Mouse (Mus musculus) neural tube, embryonic 13.5 days (tissue): ENCODE data around the gene Lrmda. TPM values are rescaled to one million over a fixed set of nuclear protein-coding genes. Genes with fewer than 3 reads are reported as not detected.

Source experiments
- ATAC-seq: fragments of 200-750 bp; cut with Nextera tagmentation; 2 replicates; pipeline ENCODE4 v1.8.0; 2017; ENCODE audit warnings: low read depth, mild to moderate bottlenecking, moderate TSS enrichment, moderate library complexity
- H3K27ac ChIP-seq: fragments of 300-500 bp; sonication (generic); replicated peaks from 2 replicates; pipeline ENCODE4 v1.5.1; 2015; ENCODE audit warnings: moderate library complexity, mild to moderate bottlenecking, inconsistent platforms
- H3K27me3 ChIP-seq: fragments of 300-500 bp; sonication (generic); 2 replicates; pipeline ENCODE4 v1.6.1; 2015; ENCODE audit warnings: mild to moderate bottlenecking, inconsistent platforms
- H3K36me3 ChIP-seq: fragments of 300-500 bp; sonication (generic); 2 replicates; pipeline ENCODE4 v1.6.1; 2015; ENCODE audit warnings: mild to moderate bottlenecking, inconsistent platforms
- H3K4me1 ChIP-seq: fragments of 300-500 bp; sonication (generic); replicated peaks from 2 replicates; pipeline ENCODE4 v1.6.1; 2015; ENCODE audit warnings: inconsistent platforms
- H3K4me2 ChIP-seq: fragments of 300-500 bp; sonication (generic); 2 replicates; pipeline ENCODE4 v1.6.1; 2015; ENCODE audit warnings: inconsistent platforms, mild to moderate bottlenecking, moderate library complexity
- H3K4me3 ChIP-seq: fragments of 300-500 bp; sonication (generic); 2 replicates; pipeline ENCODE4 v1.5.1; 2015; ENCODE audit warnings: mild to moderate bottlenecking, inconsistent platforms
- H3K9ac ChIP-seq: fragments of 300-500 bp; sonication (generic); 2 replicates; pipeline ENCODE4 v1.6.1; 2015; ENCODE audit warnings: moderate library complexity, mild to moderate bottlenecking, inconsistent platforms
- H3K9me3 ChIP-seq: fragments of 300-500 bp; sonication (generic); 2 replicates; pipeline ENCODE4 v1.6.1; 2016; ENCODE audit warnings: inconsistent platforms
- WGBS: fragments of 180-500 bp; shearing (Covaris S2); methylation state at CpG from one replicate; pipeline ENCODE4 v1.1.7; 2015; 5-methylcytosine and 5-hydroxymethylcytosine counted together
- polyA plus RNA-seq: library from polyadenylated mRNA; unstranded; fragments of >200 nt; fragmentation: Nextera tagmentation; extraction: Ambion mirVana; gene quantifications from 2 replicates; pipeline ENCODE4 v1.2.1, GENCODE M21; 2015

Lrmda gene
- polyA plus RNA-seq, 1 experiment from 2014 or later: not detected

DNA sequence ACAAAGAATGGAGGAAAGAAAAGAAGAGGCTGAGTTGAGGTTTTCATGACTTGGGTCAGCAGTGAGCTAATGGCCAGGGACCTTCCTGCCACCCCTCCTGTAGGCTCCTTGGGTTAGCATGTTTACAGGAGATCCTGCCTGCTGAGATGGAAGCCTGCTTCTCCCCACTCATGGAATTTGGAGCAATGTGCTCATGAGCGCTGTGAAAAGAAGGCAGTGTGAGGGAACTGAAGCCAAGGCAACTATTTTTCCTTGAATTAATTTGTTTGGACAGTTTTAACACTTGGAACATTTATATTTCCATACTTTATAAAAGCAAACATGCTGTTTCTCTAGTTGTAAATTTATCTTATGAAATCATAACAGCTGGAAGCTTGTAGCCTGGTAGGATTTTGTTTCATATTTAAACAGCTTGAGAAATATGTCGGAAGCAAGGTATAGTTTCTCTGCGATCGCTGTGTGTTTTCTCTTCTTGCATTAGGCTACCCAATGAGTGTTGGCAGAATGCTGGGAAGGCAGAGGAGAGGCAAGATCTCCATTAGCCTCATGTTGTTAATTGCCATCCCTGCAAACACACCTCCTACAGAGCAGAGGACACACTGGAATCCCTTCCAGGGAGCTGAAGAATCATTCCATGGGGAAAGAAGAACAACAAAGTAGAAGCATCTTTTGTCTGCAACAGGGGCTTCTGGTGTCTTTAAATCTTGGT, 911.8 kb downstream of the Lrmda start:
- ATAC-seq: no peak
- no peak overlapping the region; the same call in 1 of the 2 replicates for H3K27ac ChIP-seq
- 75% methylated on average over 4 of the region's 4 CpGs for WGBS

DNA sequence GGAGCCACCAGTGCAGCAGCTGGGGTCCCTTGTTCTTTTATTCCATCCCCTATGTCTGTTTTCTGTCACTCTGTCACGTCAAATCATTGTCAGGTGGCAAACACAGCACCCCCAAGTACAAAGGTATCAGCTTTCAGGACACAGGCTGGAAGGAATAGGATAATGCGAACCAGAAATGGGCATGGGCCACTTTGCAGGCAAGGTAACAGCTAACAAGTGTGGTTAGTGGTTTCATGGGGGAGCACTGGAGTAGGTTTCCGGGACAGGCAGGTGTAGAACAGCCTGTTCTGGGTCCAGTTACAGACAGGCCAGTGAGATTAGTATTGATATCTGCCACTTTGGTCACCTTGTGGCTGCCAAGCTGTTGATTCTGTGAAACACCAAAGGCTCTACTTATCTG, 917.2 kb downstream of the Lrmda start:
- Histone ChIP-seq H3K27ac (no peak overlapping the region), H3K4me2 (no peak overlapping the region), H3K27me3 (no peaks in the 10 kb centered on the region), H3K4me1 (no peaks in the 10 kb centered on the region), H3K9me3 (no peaks in the 10 kb centered on the region), H3K4me3 (no peak overlapping the region), H3K9ac (no peak overlapping the region), H3K36me3 (no peaks in the 10 kb centered on the region)
- WGBS: 90% methylated on average over 3 of the region's 3 CpGs
- no peak for ATAC-seq

More for the DNA sequence above, 911.8 kb downstream of the Lrmda start:
- Histone ChIP-seq H3K9ac (no peak overlapping the region), H3K4me2 (no peak overlapping the region), H3K9me3 (no peaks in the 10 kb centered on the region), H3K4me3 (no peak overlapping the region), H3K27me3 (no peaks in the 10 kb centered on the region), H3K4me1 (peaks cover 7% of the 10 kb centered on the region; the same call in 1 of the 2 replicates), H3K36me3 (no peaks in the 10 kb centered on the region)

DNA sequence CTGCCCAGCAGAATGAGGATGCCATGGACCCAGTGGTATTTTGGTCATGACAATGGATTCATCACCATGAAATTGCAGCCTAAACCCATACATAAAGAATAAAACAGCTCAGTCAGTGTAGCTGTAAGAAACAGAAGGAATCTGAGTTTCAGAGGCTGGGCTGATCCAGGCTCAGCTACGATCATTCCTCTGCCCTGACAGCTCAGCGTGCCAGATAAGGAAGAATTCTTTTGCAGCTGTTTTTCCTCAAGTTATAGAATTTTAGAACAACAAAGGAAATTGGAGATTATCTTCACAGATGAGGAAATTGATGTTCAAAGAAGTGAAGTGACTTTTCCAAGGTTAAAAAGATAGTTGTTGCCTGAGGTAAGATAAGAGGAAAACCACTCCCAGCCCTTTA, 921.1 kb downstream of the Lrmda start:
- no peaks in the 10 kb centered on the region for H3K27me3 ChIP-seq
- H3K27ac ChIP-seq: no peak overlapping the region
- no peaks in the 10 kb centered on the region for H3K36me3 ChIP-seq
- no peaks in the 10 kb centered on the region for H3K9me3 ChIP-seq
- no peak overlapping the region for H3K4me2 ChIP-seq
- H3K9ac ChIP-seq: no peak overlapping the region
- H3K4me1 ChIP-seq: no peaks in the 10 kb centered on the region
- 58% methylated on average over 2 of the region's 2 CpGs for WGBS
- no peak for ATAC-seq
- H3K4me3 ChIP-seq: no peak overlapping the region

DNA sequence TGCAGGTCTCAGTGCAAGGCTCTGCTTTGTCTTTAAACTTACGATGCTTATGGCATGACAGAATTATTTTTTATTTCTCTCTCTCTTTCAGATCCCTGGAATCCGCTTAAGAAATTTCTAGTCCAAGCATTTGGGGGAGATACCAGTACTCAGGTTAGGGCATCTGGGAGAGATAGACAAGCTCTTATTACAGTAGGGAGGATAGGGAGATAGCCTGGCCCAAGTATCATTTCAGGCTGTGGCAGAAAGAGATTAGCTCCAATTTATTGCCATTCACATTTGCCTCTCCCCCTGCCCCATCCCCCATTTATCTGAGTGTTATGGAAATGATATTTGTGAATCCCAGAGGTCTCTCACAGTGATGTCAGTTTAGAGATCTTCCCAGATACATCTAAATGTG, 923.1 kb downstream of the Lrmda start:
- no peaks in the 10 kb centered on the region; the same call in 1 of the 2 replicates for H3K27me3 ChIP-seq
- H3K9ac ChIP-seq: no peak overlapping the region
- no peak overlapping the region for H3K4me3 ChIP-seq

DNA sequence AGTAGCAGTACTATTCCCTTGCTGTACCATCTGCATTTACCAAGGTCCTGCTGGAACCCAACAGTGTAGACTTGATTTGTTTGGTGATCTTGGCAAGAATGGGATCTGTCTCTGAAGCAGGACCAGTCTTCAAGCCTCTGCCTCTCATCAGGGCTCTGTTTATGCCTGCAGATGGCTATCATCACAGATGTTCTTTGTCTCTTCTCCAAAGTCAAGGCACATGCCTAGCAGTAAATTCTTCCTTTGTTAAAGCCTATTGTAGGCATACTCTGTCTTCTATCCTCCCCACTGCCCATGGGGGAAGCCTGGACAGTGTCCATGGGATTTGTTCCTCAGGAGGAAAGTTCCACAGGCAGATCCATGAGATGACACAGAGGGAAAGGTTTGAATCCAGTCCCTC, 930.0 kb downstream of the Lrmda start:
- no peak for ATAC-seq
- no peak overlapping the region for H3K27ac ChIP-seq
- no peaks in the 10 kb centered on the region for H3K4me1 ChIP-seq
- no peak overlapping the region for H3K4me3 ChIP-seq
- no peak overlapping the region for H3K9ac ChIP-seq
- no peaks in the 10 kb centered on the region; the same call in 1 of the 2 replicates for H3K27me3 ChIP-seq
- H3K36me3 ChIP-seq: no peaks in the 10 kb centered on the region
- H3K9me3 ChIP-seq: no peaks in the 10 kb centered on the region
- no peak overlapping the region for H3K4me2 ChIP-seq

More for the DNA sequence above, 923.1 kb downstream of the Lrmda start:
- 50% methylated on average over 2 of the region's 2 CpGs for WGBS
- H3K27ac ChIP-seq: no peak overlapping the region
- H3K4me1 ChIP-seq: no peaks in the 10 kb centered on the region
- ATAC-seq: no peak
- no peaks in the 10 kb centered on the region for H3K36me3 ChIP-seq
- no peaks in the 10 kb centered on the region for H3K9me3 ChIP-seq
- H3K4me2 ChIP-seq: no peak overlapping the region

DNA sequence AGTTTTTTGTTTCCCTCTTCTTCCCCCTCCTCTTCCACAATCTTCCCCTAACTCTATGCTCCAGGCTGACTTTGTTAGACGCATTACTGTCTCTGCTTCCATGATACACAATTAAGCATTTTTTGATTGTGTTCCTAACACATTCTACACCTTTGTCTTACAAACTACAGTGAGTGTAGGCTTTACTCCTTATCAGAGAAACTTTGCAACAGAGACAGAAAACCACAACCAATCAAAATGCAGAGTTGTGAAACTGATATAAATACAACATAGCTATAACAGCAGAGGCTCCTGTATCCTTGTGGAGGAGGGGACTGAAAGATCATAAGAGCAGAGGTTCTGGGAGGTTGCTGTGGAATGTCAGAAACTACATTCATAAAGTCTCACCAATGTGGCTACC, 933.5 kb downstream of the Lrmda start:
- H3K36me3 ChIP-seq: no peaks in the 10 kb centered on the region
- H3K27ac ChIP-seq: no peak overlapping the region
- no peak overlapping the region for H3K4me3 ChIP-seq
- WGBS: 79% methylated on average over 1 of the region's 1 CpGs
- no peak for ATAC-seq
- no peak overlapping the region for H3K4me2 ChIP-seq
- no peaks in the 10 kb centered on the region for H3K27me3 ChIP-seq
- no peak overlapping the region for H3K9ac ChIP-seq
- H3K9me3 ChIP-seq: no peaks in the 10 kb centered on the region
- H3K4me1 ChIP-seq: no peaks in the 10 kb centered on the region

DNA sequence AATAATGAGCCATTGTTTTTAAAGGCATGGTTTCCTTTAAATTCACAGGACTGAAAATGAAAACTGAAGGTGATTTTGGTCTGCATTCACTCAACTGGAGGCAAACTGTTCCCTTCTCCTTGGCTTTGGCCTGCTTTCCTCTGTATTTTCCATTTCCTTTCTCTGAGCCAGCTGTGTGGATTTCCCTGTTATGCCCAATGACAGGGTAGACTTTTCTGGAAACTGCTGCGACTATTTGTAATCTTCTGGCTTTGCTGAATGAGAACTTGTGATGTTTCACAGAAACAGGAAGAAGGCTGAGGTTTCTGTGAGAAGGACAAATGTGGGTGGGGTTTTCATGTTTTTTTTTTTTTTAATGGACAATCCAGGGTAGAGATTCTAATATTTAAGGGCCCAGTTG, 940.7 kb downstream of the Lrmda start:
- Histone ChIP-seq H3K4me2 (no peak overlapping the region), H3K9ac (no peak overlapping the region), H3K27ac (no peak overlapping the region), H3K4me3 (no peak overlapping the region), H3K4me1 (peaks cover 6% of the 10 kb centered on the region; the same call in 1 of the 2 replicates), H3K9me3 (no peaks in the 10 kb centered on the region), H3K27me3 (no peaks in the 10 kb centered on the region), H3K36me3 (no peaks in the 10 kb centered on the region)
- 93% methylated on average over 1 of the region's 1 CpGs for WGBS
- ATAC-seq: no peak

DNA sequence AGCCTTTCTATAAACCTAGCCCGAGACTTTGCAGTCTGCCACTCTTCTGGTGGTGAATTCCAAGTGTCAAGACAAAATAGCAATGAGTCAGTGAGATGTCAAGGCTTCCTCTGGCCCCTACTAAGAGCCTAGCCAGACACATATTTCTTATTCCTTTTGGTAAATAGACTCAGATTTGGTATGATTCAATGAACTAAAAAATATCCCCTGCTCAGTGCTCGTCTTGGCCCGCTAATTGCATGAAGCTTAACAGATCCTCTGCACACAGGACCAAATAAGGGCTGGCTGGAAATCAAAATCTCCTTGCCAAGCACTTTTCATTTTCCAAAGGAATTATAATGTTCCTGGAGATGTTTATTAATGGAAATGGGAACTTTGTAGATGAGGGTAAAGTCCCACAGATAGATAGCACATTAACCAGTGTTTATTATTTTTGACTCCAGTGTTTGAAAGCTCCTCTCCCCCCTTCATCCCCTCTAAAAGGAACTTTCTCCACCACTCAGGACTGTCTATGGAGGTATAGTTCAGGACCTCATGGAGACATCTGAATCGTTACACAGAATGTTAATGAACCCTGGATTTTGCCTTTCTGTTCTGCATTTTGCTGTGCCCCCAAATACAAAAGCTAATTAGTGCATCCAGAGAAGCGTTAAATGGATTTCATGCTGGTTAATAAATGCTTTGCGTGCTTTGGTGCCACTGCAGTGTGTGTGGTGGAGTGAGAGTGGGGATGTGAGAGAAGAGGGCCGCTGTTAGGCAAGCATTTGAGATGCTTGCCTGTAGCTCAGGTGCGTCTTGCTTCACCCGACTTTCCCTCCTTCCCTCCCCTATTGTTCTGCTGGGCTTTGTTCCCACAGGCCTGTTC, 945.5 kb downstream of the Lrmda start:
- H3K4me1 ChIP-seq: peaks cover 9% of the 10 kb centered on the region; the same call in 1 of the 2 replicates
- no peaks in the 10 kb centered on the region for H3K27me3 ChIP-seq
- ATAC-seq: no peak
- 53% methylated on average over 9 of the region's 9 CpGs for whole genome bisulfite sequencing
- no peak overlapping the region for H3K4me2 ChIP-seq
- H3K36me3 ChIP-seq: no peaks in the 10 kb centered on the region
- H3K4me3 ChIP-seq: no peak overlapping the region
- H3K27ac ChIP-seq: no peak overlapping the region
- no peak overlapping the region for H3K9ac ChIP-seq
- H3K9me3 ChIP-seq: no peaks in the 10 kb centered on the region

DNA sequence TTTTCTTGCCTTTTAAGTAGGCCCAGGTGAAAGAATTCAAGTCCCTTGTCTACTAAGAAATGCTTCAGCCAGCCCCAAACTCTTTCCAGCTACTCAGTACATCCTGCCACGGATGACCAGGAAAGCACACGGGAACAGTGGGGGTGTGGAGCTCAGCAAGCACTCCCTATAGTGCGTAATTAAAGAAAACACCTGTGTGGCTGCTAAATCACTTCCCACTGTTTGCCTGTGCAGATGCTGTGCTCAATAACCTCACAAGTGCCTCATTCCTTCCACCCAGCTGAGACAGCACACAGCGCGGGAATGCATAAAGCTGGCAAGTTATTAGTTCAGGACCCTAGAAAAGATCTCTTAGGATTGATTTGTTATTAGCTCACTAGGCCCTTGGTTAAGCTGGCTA, 949.2 kb downstream of the Lrmda start:
- ATAC-seq: no peak; the same call in 1 of the 2 replicates
- 50% methylated on average over 5 of the region's 5 CpGs for WGBS
- Histone ChIP-seq H3K36me3 (no peaks in the 10 kb centered on the region), H3K9ac (no peak overlapping the region), H3K4me1 (peaks cover 9% of the 10 kb centered on the region; the same call in 1 of the 2 replicates), H3K4me2 (no peak overlapping the region), H3K4me3 (no peak overlapping the region), H3K27ac (no peak overlapping the region), H3K27me3 (no peaks in the 10 kb centered on the region), H3K9me3 (no peaks in the 10 kb centered on the region)

DNA sequence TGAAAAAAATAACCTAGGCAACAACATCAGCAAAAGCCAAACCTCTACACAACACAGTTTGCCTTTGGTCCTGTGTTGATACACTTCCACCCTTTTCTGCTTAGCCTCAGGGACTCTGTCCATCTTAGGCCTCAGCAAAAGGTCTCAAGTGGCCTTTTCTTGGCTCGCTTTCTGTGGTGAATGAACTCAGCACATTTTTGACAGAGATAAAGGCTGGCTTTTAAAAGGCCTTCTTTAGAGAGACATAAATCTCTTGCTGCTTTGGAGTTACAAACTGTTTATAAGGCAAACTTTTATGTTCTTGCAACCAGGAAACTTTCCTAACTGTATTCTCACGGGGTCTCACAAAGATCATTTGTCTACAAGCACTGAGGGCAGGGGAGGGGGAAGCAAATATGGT, 967.2 kb downstream of the Lrmda start:
- H3K9me3 ChIP-seq: no peaks in the 10 kb centered on the region
- H3K4me2 ChIP-seq: no peak overlapping the region
- no peaks in the 10 kb centered on the region for H3K27me3 ChIP-seq
- no peaks in the 10 kb centered on the region for H3K36me3 ChIP-seq
- no peak overlapping the region for H3K4me3 ChIP-seq
- no peak overlapping the region for H3K27ac ChIP-seq
- no peaks in the 10 kb centered on the region for H3K4me1 ChIP-seq
- no peak overlapping the region for H3K9ac ChIP-seq
- no peak for ATAC-seq
- WGBS: 63% methylated on average over 2 of the region's 2 CpGs

DNA sequence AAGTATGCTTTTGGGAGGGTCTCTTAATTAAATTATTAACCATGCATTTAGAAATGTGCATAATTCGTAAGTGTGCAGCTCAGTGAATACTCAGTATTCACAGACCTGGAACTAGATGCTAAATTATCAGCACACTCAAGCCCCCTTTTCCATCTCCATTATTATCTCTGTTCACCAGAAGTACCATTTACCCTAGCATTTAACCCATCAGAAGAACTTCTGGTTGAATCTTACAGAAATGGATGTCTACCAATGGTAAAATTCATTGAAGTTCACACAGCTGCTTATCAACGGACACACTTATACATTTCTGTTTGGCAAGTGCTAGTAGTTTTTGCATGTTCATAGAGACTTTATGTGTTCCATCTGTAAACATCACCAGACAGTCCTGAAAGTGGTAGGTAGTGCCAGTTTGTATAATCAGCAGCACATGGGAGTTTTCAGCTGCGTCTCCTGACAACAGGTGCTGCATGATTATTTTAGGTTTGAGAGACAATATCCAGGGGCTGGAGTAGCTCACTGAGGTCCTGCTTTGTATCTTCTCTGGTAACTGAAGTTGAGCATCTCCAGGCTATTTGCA, 968.7 kb downstream of the Lrmda start:
- 95% methylated on average over 3 of the region's 3 CpGs for WGBS
- H3K4me1 ChIP-seq: no peaks in the 10 kb centered on the region
- H3K27ac ChIP-seq: no peak overlapping the region
- H3K4me3 ChIP-seq: no peak overlapping the region
- no peak overlapping the region for H3K9ac ChIP-seq
- H3K27me3 ChIP-seq: no peaks in the 10 kb centered on the region
- no peaks in the 10 kb centered on the region for H3K36me3 ChIP-seq
- H3K9me3 ChIP-seq: no peaks in the 10 kb centered on the region
- ATAC-seq: no peak
- no peak overlapping the region for H3K4me2 ChIP-seq

DNA sequence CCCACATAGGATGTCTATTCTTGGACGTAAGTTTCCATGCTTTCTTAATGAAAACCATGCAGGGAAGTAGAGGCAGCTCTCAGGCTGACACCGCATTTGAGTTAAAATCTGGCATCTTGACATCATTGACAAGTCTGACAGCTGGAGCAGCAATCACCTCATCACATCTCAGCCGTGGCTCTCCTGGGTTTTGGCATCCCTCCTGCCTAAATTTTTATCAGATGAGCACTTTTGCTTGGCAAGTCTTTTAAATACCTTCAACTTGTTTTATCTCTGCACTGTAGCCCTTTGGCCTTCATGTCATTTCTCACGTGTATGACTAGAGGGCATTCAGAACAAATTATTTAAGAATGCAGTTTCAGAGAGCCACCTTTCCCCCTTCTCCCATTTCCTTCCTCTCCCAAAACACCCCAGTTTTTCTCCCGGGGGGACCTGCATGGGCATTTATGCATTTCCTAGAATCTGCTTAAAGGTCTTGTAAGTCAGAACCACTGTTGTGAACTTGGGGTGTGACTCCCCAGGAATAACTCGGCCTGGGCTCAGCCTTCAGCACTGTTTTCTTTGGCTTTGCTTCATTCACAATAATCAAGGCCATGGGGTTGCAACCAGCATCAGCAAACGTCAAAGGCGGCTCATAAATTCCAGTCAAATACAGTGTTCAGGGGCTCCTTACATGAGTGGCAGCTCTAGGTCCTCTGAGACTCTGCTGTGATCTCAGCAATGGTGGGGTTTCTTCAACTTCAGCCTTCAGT, 975.8 kb downstream of the Lrmda start:
- H3K27ac ChIP-seq: no peak overlapping the region
- H3K27me3 ChIP-seq: no peaks in the 10 kb centered on the region
- no peak overlapping the region for H3K4me2 ChIP-seq
- no peak for ATAC-seq
- H3K9me3 ChIP-seq: no peaks in the 10 kb centered on the region
- H3K4me3 ChIP-seq: no peak overlapping the region
- WGBS: 74% methylated on average over 8 of the region's 8 CpGs
- H3K36me3 ChIP-seq: no peaks in the 10 kb centered on the region
- H3K4me1 ChIP-seq: no peaks in the 10 kb centered on the region
- no peak overlapping the region for H3K9ac ChIP-seq
